Mouse (Mus musculus) small intestine, adult 2 months (tissue): ENCODE results near the gene Foxc2. TPM values are rescaled to one million over a fixed set of nuclear protein-coding genes. Genes with fewer than 3 reads are reported as not detected.
A peak's percentile ranks its signal among the peaks of the same experiment; 100 is the strongest.

Experiments
- H3K27ac ChIP-seq: fragments of 200-500 bp; 2 replicates; pipeline ENCODE4 v1.5.1; 2012; ENCODE audit warnings: low read depth, low read length, control low read depth, inconsistent platforms; ENCODE audit not compliant: insufficient read depth
- H3K27me3 ChIP-seq: fragments of 200-500 bp; 2 replicates; pipeline ENCODE4 v1.6.1; 2012; ENCODE audit warnings: mild to moderate bottlenecking, moderate library complexity, low read length, inconsistent platforms; ENCODE audit not compliant: control insufficient read depth, insufficient read depth
- H3K36me3 ChIP-seq: fragments of 200-500 bp; 2 replicates; pipeline ENCODE4 v1.6.1; 2012; ENCODE audit warnings: mild to moderate bottlenecking, low read length, control low read depth, inconsistent platforms; ENCODE audit not compliant: control insufficient read depth, insufficient read depth
- H3K4me1 ChIP-seq: fragments of 200-500 bp; 2 replicates; pipeline ENCODE4 v1.6.1; 2012; ENCODE audit warnings: low read length, inconsistent platforms, mixed read lengths; ENCODE audit not compliant: control insufficient read depth, insufficient read depth, insufficient read length
- H3K4me3 ChIP-seq: fragments of 200-500 bp; 2 replicates; pipeline ENCODE4 v1.5.1; 2012; ENCODE audit warnings: low read depth, mild to moderate bottlenecking, control low read depth, inconsistent platforms, low read length, moderate library complexity
- CTCF ChIP-seq: fragments of 200-500 bp; IDR thresholded peaks from 2 replicates; pipeline ENCODE4 v1.5.1; 2012; ENCODE audit warnings: low read depth, mild to moderate bottlenecking, control low read depth, inconsistent platforms, low read length, moderate library complexity, mixed read lengths; ENCODE audit not compliant: insufficient replicate concordance, insufficient read length; ENCODE audit errors: extremely low read depth
- POLR2A ChIP-seq: fragments of 200-500 bp; IDR thresholded peaks from 2 replicates; pipeline ENCODE4 v1.6.1; 2012; ENCODE audit warnings: low read depth, mild to moderate bottlenecking, control low read depth, inconsistent platforms, low read length, moderate library complexity
- WGBS: fragments of 180-500 bp; shearing (Covaris S2); methylation state at CpG from one replicate; pipeline ENCODE4 v1.1.7; 2018; 5-methylcytosine and 5-hydroxymethylcytosine counted together
- polyA plus RNA-seq: library from polyadenylated mRNA; depleted of rRNA; stranded (reverse); fragments of >200 nt; gene quantifications from 2 replicates; pipeline ENCODE4 v1.2.3, GENCODE M21; 2012

The Foxc2 gene
- polyA plus RNA-seq, 1 experiment, result 0.53 TPM

- TF ChIP-seq POLR2A (no peak), CTCF (no peak)
- 10% methylated on average over 6 of the region's 6 CpGs for WGBS
- no peak overlapping the region for H3K27ac ChIP-seq
- no peak overlapping the region for H3K4me3 ChIP-seq
- H3K36me3 ChIP-seq, result no peaks in the 10 kb centered on the region
- H3K4me1 ChIP-seq, result peaks cover 3% of the 10 kb centered on the region
- peaks cover 73% of the 10 kb centered on the region for H3K27me3 ChIP-seq
Measured at GRCm38 (mm10) chr8:121126694-121127093, 10.7 kb downstream of the Foxc2 start.

GRCm38 (mm10) chr8:121127291-121127701 is 11.3 kb downstream of the Foxc2 start:
- Histone ChIP-seq H3K27me3 (peaks cover 67% of the 10 kb centered on the region), H3K4me3 (no peak overlapping the region), H3K4me1 (peaks cover 3% of the 10 kb centered on the region), H3K27ac (no peak overlapping the region), H3K36me3 (no peaks in the 10 kb centered on the region)
- TF ChIP-seq CTCF (no peak), POLR2A (no peak)
- WGBS, result 7% methylated on average over 11 of the region's 11 CpGs

GRCm38 (mm10) chr8:121127756-121128375 is 11.9 kb downstream of the Foxc2 start, which contains the start of gene Foxl1:
Foxl1 (plus strand) TSS chr8:121127940.
- H3K4me1 ChIP-seq, result peaks cover 3% of the 10 kb centered on the region
- TF ChIP-seq CTCF, result no peak
- TF ChIP-seq POLR2A, result no peak
- H3K27ac ChIP-seq, result no peak within 1 kb of the TSS
- H3K36me3 ChIP-seq, result no peaks in the 10 kb centered on the region
- 4% methylated on average over 43 of the region's 43 CpGs for WGBS
- H3K27me3 ChIP-seq, result peaks cover 61% of the 10 kb centered on the region
- peak within 1 kb of the TSS; percentile 42 for H3K4me3 ChIP-seq

GRCm38 (mm10) chr8:121128531-121129264 is 12.7 kb downstream of the Foxc2 start:
- peaks cover 3% of the 10 kb centered on the region for H3K4me1 ChIP-seq
- no peak overlapping the region for H3K27ac ChIP-seq
- TF ChIP-seq CTCF, result no peak
- no peak for TF ChIP-seq POLR2A
- 6% methylated on average over 55 of the region's 55 CpGs for WGBS
- no peaks in the 10 kb centered on the region for H3K36me3 ChIP-seq
- peak overlapping the region; percentile 42 for H3K4me3 ChIP-seq
- peaks cover 60% of the 10 kb centered on the region for H3K27me3 ChIP-seq

GRCm38 (mm10) chr8:121129265-121129940 is 13.4 kb downstream of the Foxc2 start:
- Histone ChIP-seq H3K4me1 (peaks cover 3% of the 10 kb centered on the region), H3K4me3 (peak overlapping the region; percentile 42), H3K27ac (no peak overlapping the region), H3K36me3 (no peaks in the 10 kb centered on the region), H3K27me3 (peaks cover 56% of the 10 kb centered on the region)
- 24% methylated on average over 16 of the region's 16 CpGs for WGBS
- TF ChIP-seq CTCF (no peak), POLR2A (no peak)

GRCm38 (mm10) chr8:121130522-121130921 is 14.6 kb downstream of the Foxc2 start:
- peak overlapping the region; percentile 8; the same call in 1 of the 2 replicates for H3K4me3 ChIP-seq

GRCm38 (mm10) chr8:121132961-121133513 is 17.1 kb downstream of the Foxc2 start:
- WGBS, result 76% methylated on average over 5 of the region's 5 CpGs
- Histone ChIP-seq H3K4me1 (no peaks in the 10 kb centered on the region; the same call in 1 of the 2 replicates), H3K36me3 (no peaks in the 10 kb centered on the region), H3K4me3 (no peak overlapping the region), H3K27me3 (peaks cover 20% of the 10 kb centered on the region), H3K27ac (no peak overlapping the region)
- TF ChIP-seq CTCF (no peak), POLR2A (no peak)

More at GRCm38 (mm10) chr8:121130522-121130921, 14.6 kb downstream of the Foxc2 start:
- Histone ChIP-seq H3K27ac (no peak overlapping the region), H3K36me3 (no peaks in the 10 kb centered on the region), H3K4me1 (no peaks in the 10 kb centered on the region; the same call in 1 of the 2 replicates), H3K27me3 (peaks cover 45% of the 10 kb centered on the region)
- WGBS, result 31% methylated on average over 5 of the region's 5 CpGs
- TF ChIP-seq CTCF, result peak; percentile 29; the same call in 1 of the 2 replicates
- no peak for TF ChIP-seq POLR2A
